Mouse (Mus musculus) E14TG2a.4 (cell line): ENCODE measurements around the gene Oaz1.
A peak's percentile ranks its signal among the peaks of the same experiment; 100 is the strongest.

Experiments used
- H3K27me3 ChIP-seq: 2 replicates; pipeline ENCODE4 v1.6.1; 2014; ENCODE audit warnings: low read length, control low read depth; ENCODE audit not compliant: insufficient read depth
- H3K36me3 ChIP-seq: 2 replicates; pipeline ENCODE4 v1.6.1; 2014; ENCODE audit warnings: low read length, control low read depth; ENCODE audit not compliant: insufficient read depth
- H3K4me1 ChIP-seq: replicated peaks from 2 replicates; pipeline ENCODE4 v1.6.1; 2014; ENCODE audit warnings: low read depth, low read length, control low read depth
- H3K4me3 ChIP-seq: replicated peaks from 2 replicates; pipeline ENCODE4 v1.5.1; 2014; ENCODE audit warnings: mild to moderate bottlenecking, low read length
- H3K9me3 ChIP-seq: 2 replicates; pipeline ENCODE4 v1.6.1; 2014; ENCODE audit warnings: low read length, control low read depth
- CTCF ChIP-seq: conservative IDR thresholded peaks from 2 replicates; pipeline ENCODE4 v1.5.1; 2014; ENCODE audit warnings: low read length
- NANOG ChIP-seq: IDR thresholded peaks from 2 replicates; pipeline ENCODE4 v1.6.1; 2014; ENCODE audit warnings: borderline replicate concordance, low read length, mixed read lengths
- POU5F1 ChIP-seq: IDR thresholded peaks from 2 replicates; pipeline ENCODE4 v1.6.1; 2014; ENCODE audit warnings: low read length, borderline replicate concordance

The Oaz1 gene

DNA sequence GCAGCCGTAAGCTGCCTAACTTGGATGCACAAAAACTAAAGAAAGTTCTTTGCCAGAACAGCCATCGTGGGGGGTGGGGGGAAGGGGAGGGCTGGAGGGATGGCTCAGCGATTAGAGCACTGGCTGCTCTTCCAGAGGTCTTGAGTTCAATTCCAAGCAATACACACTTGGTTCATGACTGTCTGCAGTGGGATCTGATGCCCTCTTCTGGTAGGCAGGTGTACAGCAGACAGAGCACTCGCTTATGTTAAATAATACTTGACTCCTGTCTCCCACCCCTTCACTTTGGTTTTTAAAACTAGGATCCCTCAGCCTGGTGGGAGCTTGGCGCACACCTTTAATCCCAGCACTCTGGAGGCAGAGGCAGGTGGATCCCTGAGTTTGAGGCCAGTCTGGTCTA, 49.6 kb downstream of the Oaz1 start:
- H3K4me3 ChIP-seq, result no peak overlapping the region
- peaks cover 26% of the 10 kb centered on the region for H3K4me1 ChIP-seq
- H3K9me3 ChIP-seq, result no peaks in the 10 kb centered on the region
- no peaks in the 10 kb centered on the region for H3K36me3 ChIP-seq
- peaks cover 24% of the 10 kb centered on the region for H3K27me3 ChIP-seq
- TF ChIP-seq CTCF (peak; percentile 71), NANOG (no peak), POU5F1 (no peak)

DNA sequence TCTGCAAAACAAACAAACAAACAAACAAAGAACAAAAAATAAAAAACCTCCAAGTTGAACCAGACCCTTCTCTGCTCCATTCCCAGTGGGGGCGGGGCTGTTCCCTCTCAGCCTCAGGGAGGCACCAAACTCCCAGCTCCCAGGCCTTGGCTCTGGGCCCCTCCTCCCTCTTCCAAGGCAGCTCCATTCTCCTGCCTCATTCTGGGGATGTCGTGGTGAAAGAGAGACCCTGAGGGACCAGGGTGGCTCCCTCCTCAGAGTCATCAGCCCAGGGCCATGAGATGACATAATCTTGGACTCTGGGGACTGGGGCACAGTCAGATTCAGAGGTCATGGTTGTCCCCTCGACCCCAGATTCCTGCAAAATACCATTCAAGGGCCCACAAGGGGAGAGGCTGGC, 50.1 kb downstream of the Oaz1 start:
- Histone ChIP-seq H3K27me3 (peaks cover 20% of the 10 kb centered on the region), H3K4me1 (peaks cover 25% of the 10 kb centered on the region), H3K9me3 (no peaks in the 10 kb centered on the region), H3K4me3 (no peak overlapping the region), H3K36me3 (no peaks in the 10 kb centered on the region)
- TF ChIP-seq CTCF, result no peak
- no peak for TF ChIP-seq POU5F1
- TF ChIP-seq NANOG, result no peak
